Mouse (Mus musculus): ENCODE results near the gene 1700123O20Rik.

DNA sequence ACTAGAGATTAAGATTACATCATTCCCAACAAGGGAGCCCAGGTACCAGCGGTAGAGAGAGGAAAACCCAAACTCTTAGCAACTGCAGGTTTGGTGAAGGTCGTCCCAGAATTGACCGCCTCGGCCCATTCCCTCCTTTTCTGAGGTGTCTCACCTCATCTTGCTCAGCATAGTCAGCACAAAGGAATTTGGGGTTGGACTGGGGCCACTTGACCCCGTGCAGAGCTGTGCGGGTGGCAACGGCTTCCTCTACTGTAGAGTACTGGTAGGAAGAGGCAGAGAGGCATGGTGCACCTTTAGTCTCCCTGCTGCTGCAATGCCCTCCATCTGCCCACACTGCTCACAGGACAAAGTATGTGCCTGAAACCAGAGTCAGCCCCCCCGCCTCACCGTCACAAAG lies 41.7 kb upstream of the 1700123O20Rik start:
- TF ChIP-seq HCFC1 (IDR thresholded peaks at IDR 0.05; ENCODE audit: borderline replicate concordance, insufficient read depth, low read length) (no peak), CHD2 (IDR thresholded peaks at IDR 0.05; ENCODE audit: low read depth, low read length) (no peak), ZNF384 (IDR thresholded peaks at IDR 0.05; ENCODE audit: low read depth, low read length) (no peak), ZC3H11A (IDR thresholded peaks at IDR 0.05; ENCODE audit: borderline replicate concordance, low read depth, low read length) (no peak)
